Mouse (Mus musculus): ENCODE measurements at regions not wholly inside any gene's neighbourhood (a gene's known extent, or its start where the extent isn't known, plus 50 kb on each side); places are given as distances from the start of the nearest gene placed in this dataset.

DNA sequence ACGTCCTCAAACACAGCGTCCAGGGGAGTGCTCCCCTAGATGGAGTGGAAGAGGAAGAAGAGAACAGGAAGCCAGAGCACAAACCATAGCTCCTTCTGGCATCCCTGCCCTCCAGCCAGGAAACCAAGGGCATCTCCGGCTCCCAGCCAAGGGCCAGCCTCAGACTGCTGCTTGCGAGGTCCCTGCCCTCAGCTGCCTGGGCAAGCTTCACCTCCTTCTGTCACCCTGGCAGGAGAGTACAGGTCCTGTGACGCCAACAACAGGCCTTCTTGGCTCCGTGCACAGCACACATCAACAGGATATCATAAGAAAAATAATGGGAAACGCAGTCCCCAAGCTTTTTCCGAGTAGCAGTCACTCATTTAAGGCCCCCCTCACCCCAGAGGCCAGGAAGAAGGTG is 212.9 kb upstream of the Mocs1 start:
- TF ChIP-seq EP300 (IDR thresholded peaks at IDR 0.05; ENCODE audit: low read depth) (no peak), CTCF (IDR thresholded peaks at IDR 0.05; ENCODE audit: low read depth) (no peak)
- 57% methylated on average over 8 of the region's 8 CpGs for WGBS
- Histone ChIP-seq H3K4me3 (ENCODE audit: low read depth, low read length) (no peak overlapping the region), H3K4me1 (ENCODE audit: control insufficient read depth, insufficient read depth) (no peaks in the 10 kb centered on the region), H3K9ac (replicated peaks; ENCODE audit: low read depth, low read length) (no peak overlapping the region), H3K27me3 (ENCODE audit: control insufficient read depth, insufficient read depth, low read length) (no peaks in the 10 kb centered on the region), H3K36me3 (replicated peaks; ENCODE audit: control insufficient read depth, insufficient read depth, low read length) (no peaks in the 10 kb centered on the region), H3K27ac (ENCODE audit: low read depth) (no peak overlapping the region), H3K4me2 (ENCODE audit: low read depth, low read length) (no peak overlapping the region), H3K9me3 (replicated peaks; ENCODE audit: control insufficient read depth, low read length) (no peaks in the 10 kb centered on the region)
- no peak for DNase-seq (ENCODE audit: low spot score)
- ATAC-seq (ENCODE audit: insufficient read depth, low read depth), result peak; percentile 24; the same call in 1 of the 2 replicates

DNA sequence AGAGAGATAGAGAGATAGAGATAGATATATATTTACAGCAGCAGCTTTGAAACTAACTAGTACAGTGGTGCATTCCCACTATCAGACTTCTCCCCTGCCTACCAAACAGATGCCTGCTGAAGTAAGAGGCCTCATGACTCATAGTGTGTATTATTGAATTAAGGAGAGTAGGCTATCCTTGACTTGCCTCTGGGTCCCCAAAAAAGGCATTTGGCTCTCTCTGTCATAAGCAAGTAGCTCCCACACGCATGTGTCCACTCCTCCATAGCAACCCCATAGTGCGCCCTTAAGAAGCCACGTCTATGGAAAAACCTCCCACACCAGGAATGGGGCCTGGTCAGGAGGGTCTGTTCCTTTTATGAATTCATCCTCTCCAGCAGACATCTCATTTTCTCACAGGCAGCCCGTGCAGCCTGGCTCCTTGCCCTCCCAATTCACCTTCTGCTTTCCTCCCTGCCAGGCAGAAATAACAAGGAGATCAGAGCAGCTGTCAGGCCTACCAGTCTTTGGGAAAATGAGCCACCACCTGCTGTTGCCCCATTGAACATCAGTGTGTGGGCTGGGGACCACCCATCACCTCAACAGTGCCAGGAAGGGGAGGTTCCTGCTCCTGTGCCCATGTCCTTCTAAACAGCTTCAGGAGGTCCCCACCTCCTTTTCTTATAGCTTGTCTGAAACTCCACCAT is 208.5 kb upstream of the Mocs1 start:
- Histone ChIP-seq H3K9me3 (replicated peaks; ENCODE audit: control insufficient read depth, low read length) (no peaks in the 10 kb centered on the region), H3K4me1 (ENCODE audit: control insufficient read depth, insufficient read depth) (no peaks in the 10 kb centered on the region), H3K9ac (replicated peaks; ENCODE audit: low read depth, low read length) (no peak overlapping the region), H3K27me3 (ENCODE audit: control insufficient read depth, insufficient read depth, low read length) (no peaks in the 10 kb centered on the region), H3K27ac (ENCODE audit: low read depth) (no peak overlapping the region), H3K4me3 (ENCODE audit: low read depth, low read length) (no peak overlapping the region), H3K36me3 (replicated peaks; ENCODE audit: control insufficient read depth, insufficient read depth, low read length) (no peaks in the 10 kb centered on the region), H3K4me2 (ENCODE audit: low read depth, low read length) (no peak overlapping the region)
- no peak for TF ChIP-seq CTCF (IDR thresholded peaks at IDR 0.05; ENCODE audit: low read depth)
- no peak for TF ChIP-seq EP300 (IDR thresholded peaks at IDR 0.05; ENCODE audit: low read depth)
- no peak for DNase-seq (ENCODE audit: low spot score)
- 61% methylated on average over 4 of the region's 4 CpGs for WGBS
- no peak for ATAC-seq (ENCODE audit: insufficient read depth, low read depth)

DNA sequence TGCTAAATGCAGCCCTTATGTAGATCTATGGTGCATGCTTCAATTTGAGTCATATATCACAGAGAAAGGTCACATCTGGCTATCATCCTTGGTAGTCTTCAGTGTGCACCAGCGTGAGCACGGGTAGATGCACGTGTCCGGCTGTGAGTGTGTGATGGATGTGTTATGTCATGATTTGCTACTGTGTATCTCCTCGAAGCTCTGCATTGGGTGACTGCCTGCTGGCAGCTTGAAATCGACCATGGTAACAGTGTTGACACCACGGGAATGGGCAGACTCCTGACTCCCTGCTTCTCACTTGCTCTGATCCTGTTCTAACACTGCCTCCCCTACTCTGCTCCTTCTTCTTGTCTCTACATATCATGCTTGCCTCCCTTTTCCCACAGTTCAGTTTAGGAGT is 204.9 kb upstream of the Mocs1 start:
- DNase-seq (ENCODE audit: low spot score), result no peak
- H3K27ac ChIP-seq (ENCODE audit: low read depth), result no peak overlapping the region
- WGBS, result 81% methylated on average over 7 of the region's 7 CpGs

DNA sequence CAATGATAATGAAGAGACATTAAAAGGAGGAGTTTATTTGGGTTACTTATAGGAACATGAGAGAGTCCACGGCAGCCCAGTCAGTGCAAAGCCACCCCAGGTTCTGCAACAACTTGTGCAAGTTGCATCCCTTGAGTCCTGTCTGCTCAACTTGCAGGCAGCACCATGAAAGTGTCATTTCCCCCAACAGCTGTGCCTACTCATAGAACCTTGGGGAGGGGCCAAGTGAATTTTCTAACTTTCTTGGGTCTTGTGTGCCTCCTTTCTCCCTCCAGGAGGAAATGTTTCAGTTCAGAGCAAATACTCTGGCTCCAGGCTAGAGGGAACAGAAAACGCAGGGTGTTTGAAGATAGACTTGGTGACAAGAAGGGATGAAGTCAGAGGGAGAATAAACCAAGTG is 204.5 kb upstream of the Mocs1 start:
- TF ChIP-seq EP300 (IDR thresholded peaks at IDR 0.05; ENCODE audit: low read depth), result no peak
- TF ChIP-seq CTCF (IDR thresholded peaks at IDR 0.05; ENCODE audit: low read depth), result no peak
- 76% methylated on average over 2 of the region's 2 CpGs for WGBS
- Histone ChIP-seq H3K36me3 (replicated peaks; ENCODE audit: control insufficient read depth, insufficient read depth, low read length) (no peaks in the 10 kb centered on the region), H3K9ac (replicated peaks; ENCODE audit: low read depth, low read length) (no peak overlapping the region), H3K27ac (ENCODE audit: low read depth) (no peak overlapping the region), H3K4me1 (ENCODE audit: control insufficient read depth, insufficient read depth) (peaks cover 8% of the 10 kb centered on the region), H3K4me2 (ENCODE audit: low read depth, low read length) (no peak overlapping the region), H3K4me3 (ENCODE audit: low read depth, low read length) (no peak overlapping the region), H3K27me3 (ENCODE audit: control insufficient read depth, insufficient read depth, low read length) (no peaks in the 10 kb centered on the region), H3K9me3 (replicated peaks; ENCODE audit: control insufficient read depth, low read length) (no peaks in the 10 kb centered on the region)
- ATAC-seq (ENCODE audit: insufficient read depth, low read depth) (no peak), DNase-seq (ENCODE audit: low spot score) (no peak)

More for the DNA sequence above, 204.9 kb upstream of the Mocs1 start:
- H3K36me3 ChIP-seq (replicated peaks; ENCODE audit: control insufficient read depth, insufficient read depth, low read length), result no peaks in the 10 kb centered on the region
- no peak for TF ChIP-seq EP300 (IDR thresholded peaks at IDR 0.05; ENCODE audit: low read depth)
- no peak for TF ChIP-seq CTCF (IDR thresholded peaks at IDR 0.05; ENCODE audit: low read depth)
- peaks cover 8% of the 10 kb centered on the region for H3K4me1 ChIP-seq (ENCODE audit: control insufficient read depth, insufficient read depth)
- H3K27me3 ChIP-seq (ENCODE audit: control insufficient read depth, insufficient read depth, low read length), result no peaks in the 10 kb centered on the region
- H3K9ac ChIP-seq (replicated peaks; ENCODE audit: low read depth, low read length), result no peak overlapping the region
- H3K4me3 ChIP-seq (ENCODE audit: low read depth, low read length), result no peak overlapping the region
- no peak overlapping the region for H3K4me2 ChIP-seq (ENCODE audit: low read depth, low read length)
- H3K9me3 ChIP-seq (replicated peaks; ENCODE audit: control insufficient read depth, low read length), result no peaks in the 10 kb centered on the region
- ATAC-seq (ENCODE audit: insufficient read depth, low read depth), result no peak

DNA sequence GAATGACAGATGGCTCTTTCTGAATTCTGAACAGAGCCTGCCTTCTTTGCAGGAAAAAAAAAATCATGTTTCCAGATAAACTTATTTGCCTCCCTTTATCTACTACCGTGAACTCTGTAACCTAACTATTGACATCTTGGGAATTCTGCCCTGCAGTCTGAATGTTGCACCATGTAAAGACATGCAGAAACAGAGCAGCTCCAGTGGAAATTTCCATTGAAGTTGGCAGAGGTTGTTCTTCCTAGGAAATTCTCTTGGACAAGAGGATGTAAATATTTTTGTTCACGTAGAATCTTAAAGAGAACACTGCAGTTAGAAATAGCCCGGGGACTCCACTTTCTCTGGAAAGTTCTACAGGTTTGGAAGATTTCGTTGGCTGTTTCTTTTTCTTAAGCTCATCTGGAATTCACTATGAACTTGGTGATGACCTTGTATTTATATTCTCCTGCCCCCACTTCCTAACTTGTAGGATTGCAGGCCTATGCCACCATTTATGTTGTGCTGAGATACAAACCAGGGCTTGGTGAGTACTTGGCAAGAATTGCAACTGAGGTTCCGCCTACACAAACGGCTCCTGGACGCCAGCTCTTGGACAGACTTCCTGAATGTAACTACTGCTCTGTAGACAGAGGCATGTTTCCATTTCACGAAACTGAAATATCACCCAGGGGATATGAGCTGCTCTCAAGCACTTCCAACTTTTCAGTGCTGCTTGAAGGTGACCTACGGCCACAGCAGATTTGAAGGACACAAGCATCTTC is 202.7 kb upstream of the Mocs1 start:
- H3K4me2 ChIP-seq (ENCODE audit: low read depth, low read length), result peak overlapping the region; percentile 12; the same call in 1 of the 2 replicates
- TF ChIP-seq CTCF (IDR thresholded peaks at IDR 0.05; ENCODE audit: low read depth) (no peak), EP300 (IDR thresholded peaks at IDR 0.05; ENCODE audit: low read depth) (no peak)
- H3K27ac ChIP-seq (ENCODE audit: low read depth), result peak overlapping the region; percentile 64
- no peaks in the 10 kb centered on the region for H3K27me3 ChIP-seq (ENCODE audit: control insufficient read depth, insufficient read depth, low read length)
- H3K9me3 ChIP-seq (replicated peaks; ENCODE audit: control insufficient read depth, low read length), result no peaks in the 10 kb centered on the region
- DNase-seq (ENCODE audit: low spot score), result peak; percentile 29
- no peaks in the 10 kb centered on the region for H3K36me3 ChIP-seq (replicated peaks; ENCODE audit: control insufficient read depth, insufficient read depth, low read length)
- ATAC-seq (ENCODE audit: insufficient read depth, low read depth), result 0 out of 2 replicates have a peak, but pooled peaks have one; percentile 45
- 40% methylated on average over 9 of the region's 9 CpGs for WGBS
- H3K4me3 ChIP-seq (ENCODE audit: low read depth, low read length), result no peak overlapping the region
- no peak overlapping the region for H3K9ac ChIP-seq (replicated peaks; ENCODE audit: low read depth, low read length)
- peaks cover 9% of the 10 kb centered on the region for H3K4me1 ChIP-seq (ENCODE audit: control insufficient read depth, insufficient read depth)

All from heart, postnatal 0 days (tissue).